Mouse (Mus musculus): ENCODE measurements around the gene Fam71a.

DNA sequence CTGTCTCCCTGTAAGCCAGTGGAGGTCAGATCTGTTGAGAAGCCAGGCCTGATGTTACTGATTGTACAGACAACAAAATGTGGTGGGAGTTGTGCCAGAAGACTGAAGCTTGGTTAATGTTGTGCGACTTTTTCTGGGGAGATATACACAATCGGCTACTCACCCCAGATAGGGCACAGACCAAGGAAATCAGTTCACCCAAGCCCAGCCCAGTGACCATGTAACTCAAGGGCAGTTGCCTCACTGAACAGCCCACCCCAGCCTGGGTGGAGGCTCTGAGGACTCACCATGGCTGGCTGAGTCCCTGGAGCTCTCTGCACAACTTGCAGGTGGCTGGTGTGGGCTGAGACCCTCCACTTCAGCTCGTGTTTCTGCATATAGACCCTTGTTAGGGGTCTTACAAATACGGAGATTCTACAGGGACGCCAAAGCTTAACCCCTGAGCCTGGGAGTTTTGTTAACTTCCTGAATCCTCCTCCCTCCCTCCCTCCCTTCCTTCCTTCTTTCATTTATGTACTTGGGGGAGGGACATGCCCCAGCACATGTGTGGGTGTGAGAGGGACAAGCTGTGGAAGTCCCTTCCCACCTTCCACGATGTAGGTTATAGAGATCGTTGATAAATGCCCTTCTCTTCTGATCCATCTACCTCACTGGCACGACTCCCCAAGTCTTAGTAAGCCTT, 13.6 kb downstream of the Fam71a start:
- no peak for TF ChIP-seq POLR2A (IDR thresholded peaks at IDR 0.05; ENCODE audit: borderline replicate concordance, extremely low read depth, low read depth, low read length)
- TF ChIP-seq CTCF (IDR thresholded peaks at IDR 0.05; ENCODE audit: insufficient read depth, low read length): no peak

Data from lung, adult 2 months (tissue).